Mouse (Mus musculus): ENCODE data around the gene Prkn.

DNA sequence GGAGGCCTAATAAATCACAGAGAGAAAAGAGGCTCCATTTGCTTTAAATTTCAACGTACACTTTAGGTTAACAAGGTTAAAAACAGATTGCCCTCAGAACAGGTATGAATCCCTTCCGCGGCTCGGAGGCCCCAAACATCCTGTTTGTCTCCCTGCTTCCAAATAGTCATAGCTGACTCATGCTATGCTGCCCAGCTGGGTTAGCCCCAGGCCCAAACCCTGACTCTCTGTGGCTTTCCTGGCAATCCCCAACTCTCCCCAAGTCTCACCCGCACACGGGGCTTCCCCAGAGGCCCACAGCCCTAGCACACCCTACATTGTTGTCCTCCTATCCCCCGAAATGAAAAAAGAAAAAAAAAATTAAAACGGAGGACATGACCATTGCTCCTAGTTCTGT, 1110.0 kb downstream of the Prkn start:
- no peak for TF ChIP-seq CTCF (IDR thresholded peaks at IDR 0.05; ENCODE audit: borderline replicate concordance, insufficient read depth, low read depth, low read length)
- no peak for TF ChIP-seq POLR2A (IDR thresholded peaks at IDR 0.05; ENCODE audit: borderline replicate concordance, insufficient read depth, low read length)

All from cerebellum, adult 2 months (tissue).